Mouse (Mus musculus): ENCODE measurements around the gene Adgrb2.

Adgrb2 gene

GRCm38 (mm10) chr4:129987825-129988504, 3.3 kb downstream of the Adgrb2 start:
- DNase-seq (ENCODE audit: inconsistent ontology term): peak; percentile 82

DNA sequence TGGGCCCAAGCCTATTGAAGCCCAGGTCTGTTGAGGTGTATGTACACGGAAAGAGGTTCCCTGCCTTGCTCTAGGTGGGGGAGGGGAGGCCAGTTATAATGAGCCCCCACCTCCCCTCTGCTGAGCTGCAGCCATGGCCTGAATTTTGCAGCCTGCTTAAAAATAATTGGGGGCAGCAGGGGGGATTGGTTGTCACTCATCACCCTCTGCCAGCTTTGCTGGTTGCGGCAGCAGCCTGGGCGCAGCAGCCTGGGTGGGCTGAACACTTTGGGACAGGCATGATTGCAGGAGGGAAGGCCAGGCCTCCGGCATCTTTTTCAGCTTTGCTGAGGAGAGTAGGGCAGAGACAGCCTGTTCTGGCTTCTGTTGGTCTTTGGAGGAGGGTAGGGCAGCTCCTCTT, 5.3 kb downstream of the Adgrb2 start:
- DNase-seq (ENCODE audit: inconsistent ontology term): no peak

- no peak for DNase-seq (ENCODE audit: inconsistent ontology term)
These were observed 8.1 kb downstream of the Adgrb2 start for GRCm38 (mm10) chr4:129992720-129993119.

DNA sequence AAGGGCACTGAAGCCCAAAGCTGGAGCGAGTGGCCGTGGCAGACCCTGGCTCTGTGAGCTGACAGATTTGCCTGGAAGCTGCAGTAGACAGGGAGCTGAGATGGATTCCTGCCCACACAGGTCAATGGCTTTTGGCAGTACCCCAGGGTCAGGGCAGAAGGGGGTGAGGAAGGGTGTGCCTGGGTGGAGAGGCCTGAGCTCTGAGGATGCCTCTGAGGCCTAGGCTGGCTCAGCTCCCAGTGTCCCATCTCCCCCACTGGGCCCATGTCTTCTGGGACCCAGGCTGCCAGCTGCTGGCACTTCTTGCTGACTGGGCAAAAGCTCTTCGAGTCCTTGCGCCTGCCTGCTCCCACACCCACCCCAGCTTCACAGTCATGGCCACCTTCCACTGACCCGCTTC, 8.5 kb downstream of the Adgrb2 start:
- no peak for DNase-seq (ENCODE audit: inconsistent ontology term)

DNA sequence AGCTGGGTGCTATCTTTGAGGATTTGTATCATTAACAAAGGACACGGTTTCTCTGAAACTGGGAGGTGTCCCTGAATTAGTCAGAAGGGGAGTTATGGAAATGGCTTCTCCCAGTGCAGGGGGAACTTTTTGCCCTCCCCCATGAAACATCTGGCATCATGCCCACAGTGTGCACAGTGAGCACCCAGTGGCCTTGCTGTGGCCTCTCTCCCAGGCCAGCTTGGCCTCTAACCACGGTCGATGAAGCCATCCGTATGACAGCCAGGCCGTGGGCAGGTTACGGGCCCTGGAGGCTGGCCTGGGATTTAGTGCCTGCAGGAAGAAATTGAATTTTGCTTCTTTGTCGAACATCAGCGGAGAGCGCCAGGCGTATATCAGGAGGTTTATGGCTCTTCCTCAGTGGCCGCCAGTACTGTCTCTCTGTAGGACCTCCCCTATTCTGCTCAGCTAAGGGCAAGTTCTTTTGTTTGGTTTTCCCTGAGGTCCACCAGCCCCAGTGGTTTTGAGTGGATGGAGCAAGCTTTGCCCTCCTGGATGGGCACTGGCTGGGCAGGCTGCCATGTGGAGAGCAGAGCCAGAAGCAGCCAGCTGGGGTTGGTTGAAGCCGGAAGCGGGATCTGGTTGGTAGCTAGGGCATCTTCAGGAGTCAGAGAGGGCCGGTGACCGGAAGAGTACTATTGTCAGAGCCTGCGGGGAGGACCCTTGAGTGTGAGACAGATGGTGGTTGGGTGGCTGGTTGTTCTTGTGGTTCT, 9.4 kb downstream of the Adgrb2 start:
- DNase-seq (ENCODE audit: inconsistent ontology term): peak; percentile 49

GRCm38 (mm10) chr4:129994728-129995127, 10.1 kb downstream of the Adgrb2 start:
- no peak for DNase-seq (ENCODE audit: inconsistent ontology term)

GRCm38 (mm10) chr4:129995255-129995654, 10.6 kb downstream of the Adgrb2 start:
- no peak for DNase-seq (ENCODE audit: inconsistent ontology term)

GRCm38 (mm10) chr4:129996015-129996414, 11.3 kb downstream of the Adgrb2 start:
- no peak for DNase-seq (ENCODE audit: inconsistent ontology term)

DNA sequence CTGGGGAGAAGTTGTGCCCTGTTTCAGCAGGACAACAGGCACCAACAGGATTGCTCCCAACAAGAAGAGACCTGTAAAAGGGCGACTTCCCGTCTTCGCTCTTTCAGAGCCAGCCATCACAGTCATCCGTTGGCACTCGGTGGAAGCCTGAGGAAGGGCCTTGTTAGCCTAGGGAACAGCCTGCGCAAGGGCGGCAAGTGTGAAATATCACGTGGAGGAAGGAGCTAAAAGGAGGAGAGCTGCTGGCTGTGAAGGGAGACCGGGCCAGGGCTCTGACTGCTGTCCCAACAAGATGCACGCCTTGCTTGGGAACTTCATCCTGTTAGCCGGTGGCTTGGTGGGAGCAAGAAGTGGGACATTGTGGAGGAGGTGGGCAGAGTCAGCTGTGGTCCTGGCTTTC, 13.5 kb downstream of the Adgrb2 start:
- no peak for DNase-seq (ENCODE audit: inconsistent ontology term)

- peak; percentile 29 for DNase-seq (ENCODE audit: inconsistent ontology term)
These were observed 17.0 kb downstream of the Adgrb2 start for GRCm38 (mm10) chr4:130001710-130002109.

DNA sequence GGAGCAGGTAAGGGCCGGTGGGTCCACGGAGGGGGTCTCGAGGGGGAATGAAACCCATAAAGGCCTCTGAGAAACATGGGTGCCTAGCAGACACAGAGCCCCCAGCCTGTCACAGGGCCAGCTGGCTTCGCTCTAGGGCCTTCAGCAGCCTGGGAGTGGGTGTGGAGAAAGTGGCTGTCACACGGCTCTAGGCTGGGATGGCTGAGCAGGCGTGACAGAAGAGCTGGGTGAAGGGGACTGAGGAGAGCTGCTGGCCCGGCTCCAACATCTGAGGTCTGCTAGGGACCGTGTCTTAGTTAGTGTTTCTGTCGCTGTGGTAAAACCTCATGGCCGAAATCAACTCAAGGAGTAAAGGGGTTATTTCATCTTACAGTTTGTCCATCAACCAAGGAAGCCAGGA, 17.5 kb downstream of the Adgrb2 start:
- DNase-seq (ENCODE audit: inconsistent ontology term): no peak

DNA sequence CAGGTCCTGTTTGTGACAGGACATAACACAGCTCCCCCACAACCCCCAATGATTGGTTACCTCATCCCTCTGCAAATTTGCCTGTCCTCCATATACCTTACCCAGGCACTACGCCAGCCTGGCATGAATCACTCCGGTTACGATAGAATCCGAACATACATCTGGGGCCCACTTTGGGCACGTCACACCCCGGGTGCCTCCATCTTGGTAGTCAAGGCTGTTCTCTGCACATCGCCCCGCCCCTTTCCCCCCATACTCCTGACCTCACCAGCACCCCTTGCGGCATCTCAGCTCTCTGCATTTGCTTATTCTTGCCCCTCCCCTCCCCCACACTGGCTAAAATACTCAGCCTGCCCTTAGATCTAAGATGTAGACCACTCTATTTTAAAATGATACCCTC, 20.9 kb downstream of the Adgrb2 start:
- DNase-seq (ENCODE audit: inconsistent ontology term): no peak

- no peak for DNase-seq (ENCODE audit: inconsistent ontology term)
These were observed 21.9 kb downstream of the Adgrb2 start for GRCm38 (mm10) chr4:130006533-130006932.

DNA sequence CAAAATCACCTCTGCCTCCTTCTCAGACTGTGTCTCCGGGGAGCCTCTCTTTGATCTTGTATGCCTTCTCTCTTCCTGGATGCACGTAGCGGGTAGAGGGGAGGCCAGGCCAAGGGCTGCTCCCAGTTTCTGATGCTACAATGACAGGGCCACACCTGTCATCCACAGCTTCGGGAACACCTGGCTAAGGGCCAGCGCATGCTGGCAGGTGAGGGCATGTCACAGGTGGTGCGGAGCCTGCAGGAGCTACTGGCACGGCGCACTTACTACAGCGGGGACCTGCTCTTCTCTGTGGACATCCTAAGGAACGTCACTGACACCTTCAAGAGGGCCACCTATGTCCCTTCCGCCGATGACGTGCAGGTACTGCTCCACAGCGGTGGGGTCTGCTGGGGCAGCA, 24.4 kb downstream of the Adgrb2 start:
- DNase-seq (ENCODE audit: inconsistent ontology term): no peak

DNA sequence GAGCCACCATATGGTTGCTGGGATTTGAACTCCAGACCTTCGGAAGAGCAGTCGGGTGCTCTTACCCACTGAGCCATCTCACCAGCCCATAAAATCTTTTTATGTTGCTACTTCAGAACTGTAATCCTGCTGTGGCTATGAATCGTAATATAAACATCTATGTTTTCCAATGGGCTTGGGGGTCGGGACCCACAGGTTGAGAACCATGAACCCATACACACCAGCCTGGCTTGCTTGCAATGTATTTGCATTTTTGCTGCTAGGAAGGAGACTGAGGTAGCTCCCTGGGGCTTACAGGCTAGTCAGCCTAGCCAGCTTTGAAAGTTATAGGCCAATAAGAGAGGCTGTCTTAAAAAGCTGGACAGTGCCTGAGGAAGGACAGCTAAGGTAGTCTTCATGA, 26.1 kb downstream of the Adgrb2 start:
- no peak for DNase-seq (ENCODE audit: inconsistent ontology term)

DNA sequence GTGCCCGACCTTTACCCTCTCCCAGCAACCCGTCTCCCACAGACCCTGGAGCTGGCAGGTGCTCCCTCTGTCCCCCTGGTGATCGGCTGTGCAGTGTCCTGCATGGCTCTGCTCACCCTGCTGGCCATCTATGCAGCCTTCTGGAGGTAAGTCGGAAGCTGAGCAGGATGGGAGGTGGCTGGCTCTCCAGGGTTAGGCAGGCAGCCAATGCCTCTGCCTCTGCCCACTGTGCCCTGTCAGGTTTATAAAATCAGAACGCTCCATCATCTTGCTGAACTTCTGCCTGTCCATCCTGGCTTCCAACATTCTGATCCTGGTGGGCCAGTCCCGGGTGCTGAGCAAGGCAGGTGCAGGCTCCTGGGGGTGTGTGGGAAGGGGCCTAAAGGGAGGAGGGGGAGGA, 27.6 kb downstream of the Adgrb2 start:
- DNase-seq (ENCODE audit: inconsistent ontology term): no peak

- DNase-seq (ENCODE audit: inconsistent ontology term): no peak
These were observed 28.4 kb downstream of the Adgrb2 start for GRCm38 (mm10) chr4:130013111-130013510.

- DNase-seq (ENCODE audit: inconsistent ontology term): no peak
These were observed 31.3 kb downstream of the Adgrb2 start for GRCm38 (mm10) chr4:130016010-130016409.

DNA sequence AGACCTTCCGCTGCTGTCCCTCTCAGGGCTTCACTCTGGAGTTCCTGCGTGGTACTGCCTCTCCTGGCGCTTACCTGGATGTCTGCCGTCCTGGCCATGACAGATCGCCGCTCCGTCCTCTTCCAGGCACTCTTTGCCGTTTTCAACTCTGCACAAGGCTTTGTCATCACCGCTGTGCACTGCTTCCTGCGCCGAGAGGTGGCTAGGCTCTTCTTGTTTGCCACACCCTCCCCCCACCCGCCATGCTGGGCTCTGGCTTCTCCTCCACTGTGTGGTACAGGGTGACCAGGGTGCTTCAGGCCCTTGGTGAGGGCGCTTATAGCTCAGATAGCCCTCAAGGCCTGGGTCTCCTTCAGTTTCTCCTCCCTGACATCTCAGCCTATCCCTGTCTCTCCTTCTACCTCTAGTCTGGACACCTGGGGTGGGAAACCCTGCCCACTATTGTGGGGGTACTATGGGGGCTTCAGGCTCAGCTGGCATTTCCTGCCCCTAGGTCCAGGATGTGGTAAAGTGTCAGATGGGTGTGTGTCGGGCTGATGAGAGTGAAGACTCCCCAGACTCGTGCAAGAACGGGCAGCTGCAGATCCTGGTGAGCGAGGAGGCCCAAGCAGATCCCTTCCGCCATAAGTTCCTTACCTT, 32.5 kb downstream of the Adgrb2 start:
- DNase-seq (ENCODE audit: inconsistent ontology term): no peak

GRCm38 (mm10) chr4:130022952-130023351, 38.3 kb downstream of the Adgrb2 start:
- DNase-seq (ENCODE audit: inconsistent ontology term): no peak

GRCm38 (mm10) chr4:130023511-130024231, 39.0 kb downstream of the Adgrb2 start:
- DNase-seq (ENCODE audit: inconsistent ontology term): no peak

DNA sequence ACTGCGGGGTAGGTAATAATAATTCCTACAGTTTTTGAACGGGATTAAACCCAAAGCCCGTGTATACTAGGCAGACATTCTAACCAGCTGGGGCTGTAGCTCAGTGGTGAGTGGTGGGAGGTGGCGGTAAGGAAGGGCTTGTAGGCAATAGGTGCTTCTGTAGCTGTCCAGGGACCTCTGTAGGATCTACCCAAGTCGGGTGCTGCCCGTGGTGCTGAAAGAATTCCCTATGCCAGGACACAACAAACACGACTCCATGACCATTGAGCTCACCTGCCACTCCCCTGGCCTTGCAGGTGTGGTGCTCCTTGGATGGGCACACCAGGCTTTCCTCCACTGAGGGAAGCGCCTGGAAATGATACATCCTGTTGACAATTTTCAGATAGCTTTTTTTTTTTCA, 40.9 kb downstream of the Adgrb2 start:
- DNase-seq (ENCODE audit: inconsistent ontology term): peak; percentile 21
